9 mouse cellular contexts compared by ENCODE assay signal in genomic region chr7:136838971-136839370, GRCm38 (mm10). TPM values are rescaled to one million over a fixed set of nuclear protein-coding genes. Genes with fewer than 3 reads are reported as not detected.
DNase-seq lines count a peak whose midpoint lies in the region; ATAC-seq and TF ChIP-seq lines count a peak whose summit lies in the region.
"Had no signal": no experiment of that assay in that cellular context is flagged by ENCODE, and none has a peak within 500 bp of the region (broad histone marks: within the 10 kb centered on the region; RNA-seq: fewer than 3 reads in every experiment).

No protein-coding gene starts in this region.

- H3K27ac ChIP-seq in gastrocnemius, adult 2 months = peak overlapping the region; percentile 73
- H3K27ac ChIP-seq in brown adipose tissue, adult 24 weeks (replicated peaks; ENCODE audit: low read depth, low read length) = peak overlapping the region; percentile 77
- H3K27ac ChIP-seq: forebrain, embryonic 12.5 days; liver, embryonic 12.5 days had no signal

- no peak for TF ChIP-seq CTCF in gastrocnemius, adult 2 months (IDR thresholded peaks at IDR 0.05)

- DNase-seq in gastrocnemius, adult 2 months = peak; percentile 39
- DNase-seq in gastrocnemius, postnatal 14 days = no peak
- peak; percentile 45 for DNase-seq in left cerebral cortex, postnatal 4 days
- no peak for DNase-seq in left cerebral cortex, adult 8-10 months (ENCODE audit: low spot score in 2 of 2)
- no peak for DNase-seq in frontal cortex, postnatal 25 days (ENCODE audit: low spot score in 2 of 2)

- H3K4me1 ChIP-seq in brown adipose tissue, adult 24 weeks (ENCODE audit: control insufficient read depth, insufficient read depth, insufficient read length, low read length) = peaks cover 29% of the 10 kb centered on the region; the same call in 1 of the 2 replicates
- H3K4me1 ChIP-seq: liver, embryonic 12.5 days had no signal

- peak; percentile 32 to 59; a peak in 3 of 4 replicates for ATAC-seq in hematopoietic stem cell, adult 5-6 weeks (replicated peaks in 1 of 2; ENCODE audit: insufficient read depth in 1 of 2, low FRiP score in 2 of 2, low TSS enrichment in 1 of 2, low read depth in 1 of 2, poor library complexity in 2 of 2, severe bottlenecking in 2 of 2)
- ATAC-seq: liver, embryonic 12.5 days had no signal

- no peak overlapping the region for H3K4me3 ChIP-seq in gastrocnemius, adult 2 months
- H3K4me3 ChIP-seq in brown adipose tissue, adult 24 weeks (ENCODE audit: insufficient read depth, low read depth, low read length) = no peak overlapping the region
- H3K4me3 ChIP-seq: forebrain, embryonic 12.5 days; liver, embryonic 12.5 days had no signal

- intact Hi-C loops in gastrocnemius, adult 2 months (cut with DNase I) = no loop called here
- intact Hi-C loops in gastrocnemius, postnatal 14 days (cut with DNase I; ENCODE audit: low total_unique reads) = no loop called here
- intact Hi-C loops in left cerebral cortex, postnatal 4 days (cut with DNase I) = no loop called here

RNA-seq across cellular contexts. Expression of gene Mgmt, which starts 55.4 kb away (rescaled TPM):
- total RNA-seq in gastrocnemius, adult 2 months (2021) = 1 to 10 TPM; 2.4 TPM
- total RNA-seq in gastrocnemius, postnatal 14 days (2021) = 1 to 10 TPM; 1.4 to 1.5 TPM
- under 1 TPM; 0.50 to 0.64 TPM for total RNA-seq in left cerebral cortex, postnatal 4 days (2021)
- 1 to 10 TPM in 3 of 4 experiments, under 1 TPM in 1; 0.99 to 1.5 (median 1.4) TPM for total RNA-seq in left cerebral cortex, adult 8-10 months (2022)
- polyA plus RNA-seq in brown adipose tissue, adult 24 weeks (2012; ENCODE audit: insufficient read depth, insufficient read length, missing spikeins) = 9.9 and 13.2 TPM in 2 replicates
- 3.0 and 6.7 TPM in 2 replicates for total RNA-seq in hematopoietic stem cell, adult 5-6 weeks (2017)

Comparison
In these comparisons a context has a peak if more than half of its experiments do, and no peak if none do; other contexts are left out.
1. DNase-seq: peak in gastrocnemius, adult 2 months (single experiment) and left cerebral cortex, postnatal 4 days (single experiment); none in gastrocnemius, postnatal 14 days (single experiment), left cerebral cortex, adult 8-10 months (0 of 2) and frontal cortex, postnatal 25 days (0 of 2).